Mouse (Mus musculus) olfactory bulb, adult 2 months (tissue): Measurements from ENCODE around the gene Gmds.

ENCODE experiments used
- CTCF ChIP-seq: fragments of 200-500 bp; IDR thresholded peaks from 2 replicates; pipeline ENCODE4 v1.5.1; 2012; ENCODE audit warnings: low read depth, mild to moderate bottlenecking, low read length, moderate library complexity; ENCODE audit not compliant: insufficient read depth
- POLR2A ChIP-seq: fragments of 200-500 bp; IDR thresholded peaks from 2 replicates; pipeline ENCODE4 v1.6.1; 2012; ENCODE audit warnings: mild to moderate bottlenecking, low read depth, low read length, moderate library complexity; ENCODE audit not compliant: insufficient read depth

DNA sequence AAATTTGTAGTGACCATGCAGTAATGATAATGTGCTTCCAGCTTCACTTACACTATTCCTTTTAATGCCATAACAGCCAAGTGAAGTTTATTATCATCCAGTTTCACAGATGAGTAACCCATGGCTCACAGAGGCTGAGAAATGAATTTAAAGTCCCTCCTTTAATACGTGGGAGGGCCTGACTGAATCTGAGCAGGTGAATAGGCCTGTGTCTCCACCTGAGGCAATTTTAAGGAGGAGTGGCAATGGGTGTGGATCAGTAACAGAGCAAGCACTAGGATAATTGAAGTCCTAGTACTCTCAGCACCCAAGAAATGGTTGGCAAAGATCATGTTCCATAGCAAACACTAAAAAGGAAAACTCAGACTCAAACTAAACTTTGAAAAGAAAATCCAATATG, 223.1 kb downstream of the Gmds start:
- TF ChIP-seq CTCF: no peak
- TF ChIP-seq POLR2A: no peak
